Mouse (Mus musculus) thymus, adult 2 months (tissue): Measurements from ENCODE around the gene Lpar1.

ENCODE experiments used
- CTCF ChIP-seq: fragments of 200-500 bp; IDR thresholded peaks from 2 replicates; pipeline ENCODE4 v1.5.1; 2012; ENCODE audit warnings: mild to moderate bottlenecking, control low read depth, low read length, moderate library complexity, borderline replicate concordance; ENCODE audit not compliant: control insufficient read depth, poor library complexity, insufficient read depth; ENCODE audit errors: extremely low read depth
- POLR2A ChIP-seq: fragments of 200-500 bp; IDR thresholded peaks from 2 replicates; pipeline ENCODE4 v1.6.1; 2012; ENCODE audit warnings: mild to moderate bottlenecking, low read length, control low read depth, moderate library complexity; ENCODE audit not compliant: control insufficient read depth, poor library complexity, insufficient read depth; ENCODE audit errors: extremely low read depth

GRCm38 (mm10) chr4:58553631-58554358, at the start of gene Lpar1:
- TF ChIP-seq POLR2A (no peak), CTCF (no peak)
